Mouse (Mus musculus): ENCODE data around the gene Nrg3. TPM values are rescaled to one million over a fixed set of nuclear protein-coding genes. Genes with fewer than 3 reads are reported as not detected.
"Not testable (repeated sequence)": the region's sequence is repeated elsewhere in the genome, so short reads cannot be mapped to it uniquely, and the experiment has no call there.

Nrg3 gene
- total RNA-seq, 1 experiment from 2014 or later = 6.1 TPM

DNA sequence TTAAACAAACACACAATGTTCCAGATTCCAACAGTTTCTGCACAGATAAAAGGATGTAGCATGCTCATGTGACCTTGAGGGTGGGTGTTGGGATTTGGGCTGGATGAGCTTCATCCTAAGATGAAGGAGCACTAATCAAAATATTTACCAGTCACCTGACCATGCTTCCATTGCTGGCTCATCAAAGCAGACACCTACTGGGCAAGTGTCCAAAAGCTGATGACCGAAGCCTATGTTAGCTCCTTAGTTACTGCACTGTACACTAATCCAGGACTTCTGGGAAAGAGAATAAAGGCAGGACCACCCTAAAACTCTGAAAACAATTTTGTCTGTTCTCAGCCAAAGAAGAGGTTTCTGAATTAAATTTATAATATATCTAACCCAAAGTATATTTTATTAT, 261.4 kb downstream of the Nrg3 start:
- DNase-seq = no peak

DNA sequence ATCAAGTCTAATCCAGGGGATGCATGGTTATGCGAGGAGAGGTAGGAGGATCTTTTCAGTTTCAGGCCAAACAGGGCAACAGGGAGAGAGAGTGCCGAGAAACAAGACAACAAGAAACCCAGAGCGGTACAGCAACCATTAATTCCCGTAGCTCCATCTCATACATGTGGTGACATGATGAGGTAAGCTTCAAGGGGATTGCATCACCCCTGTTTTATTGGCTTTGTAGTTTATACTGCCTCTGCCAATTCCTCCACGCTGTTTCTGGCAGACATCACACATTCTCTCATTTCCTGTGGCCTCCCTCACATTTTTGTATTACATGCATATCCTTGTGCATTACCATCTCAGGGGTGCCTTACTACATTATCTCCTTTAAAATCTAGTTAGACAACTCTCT, 280.9 kb downstream of the Nrg3 start:
- no peak for DNase-seq

DNA sequence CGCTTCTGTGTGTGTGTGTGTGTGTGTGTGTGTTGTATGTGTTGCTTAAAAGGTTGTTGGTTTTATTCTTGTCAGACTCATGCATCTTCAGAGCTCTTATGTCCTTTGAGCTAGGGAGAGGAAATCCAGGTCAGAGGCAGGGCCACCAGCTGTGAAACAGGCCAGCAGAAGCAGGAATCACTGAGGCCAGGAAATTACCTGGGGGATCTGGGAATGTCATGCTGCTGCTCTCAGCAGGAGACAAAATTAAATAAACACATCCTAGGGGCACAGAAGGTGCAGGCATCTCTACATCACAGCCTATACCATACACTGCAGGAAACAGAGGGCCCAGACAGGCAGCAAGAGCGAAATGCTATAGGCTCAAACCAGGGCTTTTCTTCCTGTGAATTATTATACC, 299.2 kb downstream of the Nrg3 start:
- no peak for DNase-seq

DNA sequence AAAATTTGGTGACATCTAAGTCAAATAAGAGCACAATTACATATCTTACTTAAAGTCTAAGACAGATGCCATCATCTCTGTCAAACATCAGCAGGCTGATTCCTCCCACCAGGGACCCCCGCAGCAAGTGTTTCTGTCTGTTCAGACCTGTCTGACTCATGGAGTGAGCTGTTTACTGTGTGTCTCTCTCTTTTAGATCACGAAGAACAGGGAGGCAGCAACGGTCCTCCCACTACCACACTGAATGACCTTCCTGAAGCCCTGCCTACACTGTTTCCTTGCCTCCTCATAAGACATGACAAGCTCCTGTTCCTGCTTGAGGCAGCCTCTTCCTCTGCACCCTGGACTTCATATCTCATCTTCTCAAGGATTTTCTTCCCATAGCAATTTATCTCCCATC, 312.7 kb downstream of the Nrg3 start:
- no peak for DNase-seq

DNA sequence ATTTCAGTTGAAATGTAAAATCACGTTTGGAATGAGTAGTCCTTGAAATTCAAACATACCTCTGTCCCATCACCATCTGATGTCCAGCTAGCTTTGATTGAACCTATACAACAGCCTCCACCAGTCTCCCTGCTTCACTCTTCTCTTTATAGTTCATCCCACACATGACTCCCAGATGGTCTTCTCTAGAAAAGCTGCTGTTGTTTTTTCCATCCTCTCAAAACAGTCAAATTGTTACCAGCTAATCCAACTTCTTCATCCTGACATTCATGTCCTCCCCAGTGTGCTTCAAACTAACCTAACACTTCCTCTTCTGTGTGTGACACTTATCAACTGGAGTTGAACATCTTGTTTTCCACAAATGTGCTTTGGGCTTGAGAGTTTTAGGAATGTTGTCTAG, 317.4 kb downstream of the Nrg3 start:
- no peak for DNase-seq

DNA sequence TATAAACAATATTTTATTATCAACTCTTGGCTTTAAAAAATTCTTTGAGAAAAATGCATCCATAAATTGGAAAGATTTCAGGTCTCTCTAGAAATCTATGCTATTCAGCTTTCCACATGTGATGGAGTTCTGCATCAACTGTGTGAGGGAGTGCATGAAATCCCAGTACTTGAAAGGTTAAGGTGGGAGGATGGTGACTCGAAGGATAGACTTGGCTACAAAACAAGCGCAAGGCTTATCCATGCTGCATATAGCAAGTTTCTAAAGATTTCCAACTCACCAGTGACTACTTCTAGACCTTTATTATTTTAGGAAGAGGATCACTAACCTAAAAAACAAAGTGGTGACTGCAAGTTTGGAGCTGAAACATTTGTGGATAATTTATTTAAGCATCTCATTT, 343.1 kb downstream of the Nrg3 start:
- DNase-seq = no peak

DNA sequence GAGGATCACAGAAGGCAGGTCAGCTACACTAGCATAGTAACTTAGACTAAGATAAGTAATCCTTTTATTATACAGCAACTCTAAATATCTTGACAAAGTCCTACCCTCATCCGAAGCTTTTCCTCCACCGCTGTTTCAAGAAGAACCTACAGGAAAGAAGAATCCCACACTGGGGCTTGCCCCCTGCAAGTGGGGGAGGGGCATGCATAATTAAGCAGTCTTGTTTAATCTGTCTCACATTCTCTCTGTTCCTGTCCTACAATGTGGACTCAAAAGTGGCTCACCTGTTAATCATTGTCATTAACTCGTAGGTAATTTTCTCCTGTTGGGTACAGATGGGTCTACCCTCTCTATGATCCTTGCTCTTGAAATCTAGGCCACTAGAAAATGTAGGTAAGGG, 354.9 kb downstream of the Nrg3 start:
- no peak for DNase-seq

DNA sequence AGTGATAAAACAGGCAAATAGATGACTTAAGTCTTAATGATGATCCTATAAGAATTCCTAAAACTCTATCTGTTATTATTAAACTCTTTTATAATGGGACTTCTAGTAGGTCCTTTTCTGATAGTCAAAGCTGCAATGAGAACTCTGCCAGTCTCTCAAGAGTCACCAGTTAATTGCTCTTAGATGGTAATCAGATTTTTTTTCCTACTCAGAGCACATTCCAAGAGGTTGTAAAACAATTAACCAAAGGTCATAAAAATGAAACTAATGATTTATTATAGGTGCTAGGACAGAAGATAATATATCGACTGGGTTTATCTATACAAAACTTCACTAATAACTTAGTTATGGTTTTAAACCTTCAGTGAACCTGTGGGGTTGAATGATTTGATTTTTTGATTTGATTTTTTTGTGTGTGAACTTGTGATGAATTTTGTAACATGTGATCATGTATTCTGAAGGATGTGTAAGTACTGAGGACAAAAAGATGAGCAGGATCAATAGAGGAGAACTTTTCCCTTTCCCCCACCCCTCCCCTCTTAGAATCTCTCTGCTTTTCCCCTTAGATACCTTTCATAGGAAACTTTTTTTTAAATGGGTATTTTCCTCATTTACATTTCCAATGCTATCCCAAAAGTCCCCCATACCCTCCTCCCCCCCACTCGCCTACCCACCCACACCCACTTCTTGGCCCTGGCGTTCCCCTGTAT, 356.2 kb downstream of the Nrg3 start:
- DNase-seq = not testable (repeated sequence)

DNA sequence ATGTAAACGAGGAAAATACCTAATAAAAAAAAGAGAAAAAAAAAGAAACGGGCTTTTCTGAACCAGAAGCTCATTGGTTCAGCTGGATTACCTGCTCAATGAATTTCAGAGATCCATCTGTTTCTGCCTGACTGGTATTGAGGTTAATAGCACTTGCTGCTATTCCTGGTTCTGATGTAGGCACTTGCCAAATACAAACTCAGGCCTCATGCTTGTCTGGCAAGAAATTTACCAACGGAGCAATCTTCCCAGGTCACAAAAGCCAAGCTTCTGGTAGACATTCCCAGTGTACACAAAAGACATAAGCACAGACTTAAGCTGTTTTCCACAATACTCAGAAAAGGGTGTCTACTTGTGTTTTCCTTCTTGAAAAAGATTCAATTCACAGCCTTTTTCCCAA, 363.3 kb downstream of the Nrg3 start:
- no peak for DNase-seq

DNA sequence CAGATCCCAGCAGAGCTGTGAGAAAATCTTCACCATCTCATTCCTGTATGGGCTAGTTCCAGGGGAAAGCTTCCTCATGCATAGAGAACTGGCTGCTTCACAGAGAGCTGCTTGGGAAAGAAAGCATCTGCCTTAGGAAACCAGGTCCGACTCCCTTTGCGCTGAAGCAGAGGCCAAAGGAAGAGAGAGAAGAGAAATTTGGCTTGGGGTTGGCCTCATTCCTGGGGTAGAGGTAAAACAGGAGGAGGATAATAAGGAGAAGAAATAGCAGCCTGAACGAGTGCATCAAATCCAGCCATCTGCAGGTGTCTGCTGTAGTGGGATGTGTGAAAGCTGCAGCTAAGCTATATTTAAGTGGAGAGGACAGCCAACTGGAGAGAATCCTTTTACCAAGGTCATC, 366.1 kb downstream of the Nrg3 start:
- DNase-seq = no peak

DNA sequence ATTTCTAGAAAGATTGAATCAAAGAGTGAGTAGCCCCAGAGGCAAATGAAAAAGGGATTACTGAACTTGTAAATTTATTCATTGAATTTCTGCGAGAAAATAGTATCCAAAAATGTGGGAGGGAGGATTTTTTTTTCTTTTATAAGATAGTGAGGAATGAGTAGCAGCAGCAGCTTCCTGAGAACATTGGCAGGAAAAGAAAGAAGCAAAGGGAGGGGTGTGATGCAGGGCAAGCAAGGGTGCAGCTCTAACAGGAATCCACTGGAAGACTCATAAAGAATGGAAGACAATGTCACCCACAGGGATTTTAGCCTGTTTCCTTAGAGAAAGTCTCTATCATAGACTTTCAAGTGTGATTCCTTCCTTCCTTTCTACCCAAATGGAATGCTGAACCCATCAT, 377.7 kb downstream of the Nrg3 start:
- no peak for DNase-seq

DNA sequence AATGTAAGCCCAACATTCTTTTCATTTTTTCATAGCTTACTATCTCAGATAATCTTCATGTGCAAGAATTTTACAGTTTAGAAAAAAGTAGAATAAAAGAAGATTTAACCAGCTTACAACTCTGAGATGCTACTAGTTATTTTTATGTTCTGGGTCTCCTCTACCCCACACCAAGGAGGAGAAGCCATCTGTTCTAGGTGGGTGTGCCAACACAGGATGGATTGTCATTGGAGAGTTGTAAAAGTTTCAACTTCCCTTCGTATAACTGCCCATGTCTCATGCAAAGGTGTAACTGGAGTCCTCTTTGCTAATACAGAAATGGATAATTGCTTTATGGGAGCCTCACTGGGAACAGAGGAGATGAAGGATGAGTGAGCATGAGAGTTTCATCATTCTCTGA, 393.4 kb downstream of the Nrg3 start:
- no peak for DNase-seq

DNA sequence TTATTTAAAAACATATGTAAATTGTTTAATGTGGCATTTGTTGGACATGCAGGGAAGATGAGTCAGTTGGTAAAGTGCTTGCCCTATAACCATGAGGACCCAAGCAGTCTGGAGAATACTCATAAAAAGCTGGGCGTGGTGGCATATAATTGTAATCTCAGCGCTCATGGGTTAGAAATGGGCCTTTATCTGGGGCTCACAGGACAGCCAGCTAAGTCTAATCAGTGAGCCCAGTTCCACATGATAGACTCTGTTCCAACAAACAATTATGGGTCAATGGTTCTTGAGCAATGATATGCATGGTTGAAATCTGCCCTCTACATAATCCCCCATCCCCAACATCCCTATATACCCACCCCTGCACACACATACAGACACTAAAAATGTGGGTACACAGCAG, 421.3 kb downstream of the Nrg3 start:
- no peak for DNase-seq

DNA sequence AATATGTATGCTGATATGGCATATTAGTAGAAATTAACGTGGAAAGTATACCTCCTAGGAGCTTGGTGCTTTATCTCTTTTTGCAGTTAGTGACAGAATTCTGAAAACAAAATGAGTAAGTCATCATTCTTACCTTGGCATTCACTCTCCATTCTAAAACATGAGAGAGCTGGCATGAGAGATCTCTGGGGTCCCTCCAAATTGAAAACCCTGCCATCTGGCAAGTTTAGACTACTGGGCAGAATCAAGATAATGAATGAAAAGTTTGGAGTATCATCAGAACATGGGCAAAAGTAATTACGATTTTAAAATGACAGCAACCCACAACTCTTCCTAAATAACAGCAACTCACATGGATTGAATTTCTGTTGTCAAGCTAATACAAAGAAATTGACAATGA, 423.9 kb downstream of the Nrg3 start:
- no peak for DNase-seq

DNA sequence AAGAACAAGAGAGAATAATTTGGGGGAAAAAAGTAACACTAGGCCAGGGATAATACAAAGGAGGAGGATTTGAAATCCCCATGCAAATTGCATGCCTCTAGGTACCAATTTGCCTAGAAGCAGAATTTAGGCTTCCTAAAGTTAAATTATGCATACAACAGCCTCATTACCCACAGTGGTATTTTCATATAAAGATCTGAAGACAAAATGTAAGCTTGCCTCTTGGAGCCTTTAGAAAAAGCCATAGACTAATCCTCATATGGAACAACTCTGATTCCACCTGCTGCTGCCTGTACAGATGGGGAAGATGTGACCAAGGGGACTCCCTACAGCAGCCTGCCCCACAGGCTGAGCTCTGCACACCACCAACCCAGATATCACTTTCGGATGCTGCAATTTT, 428.6 kb downstream of the Nrg3 start:
- no peak for DNase-seq

DNA sequence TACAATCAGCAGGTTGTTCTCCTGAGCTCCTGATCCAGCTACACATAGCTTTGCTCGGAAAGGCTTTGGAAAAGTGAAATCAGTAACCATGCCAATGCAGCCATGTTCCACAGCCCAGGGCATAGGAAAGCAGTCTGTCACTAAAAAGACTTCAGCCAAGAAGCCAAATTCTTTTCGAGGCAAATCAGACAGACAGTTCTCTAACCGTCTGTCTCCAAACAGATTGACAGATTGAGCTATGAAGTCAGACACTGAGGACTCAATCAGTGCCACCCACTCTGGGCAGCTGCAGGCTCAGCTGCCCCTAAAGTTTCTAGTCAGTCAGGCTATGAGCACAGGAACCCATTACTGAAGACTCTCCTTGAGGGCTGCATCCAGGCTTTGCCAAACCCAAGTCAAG, 429.1 kb downstream of the Nrg3 start:
- DNase-seq = no peak

DNA sequence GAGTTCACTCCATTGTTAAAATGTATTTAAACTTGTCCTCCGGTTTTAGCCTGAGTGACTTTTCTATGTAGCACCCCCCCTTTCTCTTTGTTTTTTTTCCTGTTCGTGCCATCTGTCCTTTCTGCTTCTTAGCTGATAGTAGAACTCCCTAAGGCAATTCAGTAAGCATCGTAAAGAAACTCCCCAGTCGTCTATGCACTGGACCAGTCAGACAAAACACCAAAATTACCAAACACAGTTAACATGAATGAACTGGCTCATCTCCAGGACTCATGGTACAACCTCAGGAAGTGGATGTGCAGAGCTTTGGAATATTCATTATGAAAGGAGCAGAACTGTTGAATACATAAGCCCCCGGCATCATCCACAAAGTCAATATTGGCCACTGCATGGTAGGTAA, 429.5 kb downstream of the Nrg3 start:
- no peak for DNase-seq

DNA sequence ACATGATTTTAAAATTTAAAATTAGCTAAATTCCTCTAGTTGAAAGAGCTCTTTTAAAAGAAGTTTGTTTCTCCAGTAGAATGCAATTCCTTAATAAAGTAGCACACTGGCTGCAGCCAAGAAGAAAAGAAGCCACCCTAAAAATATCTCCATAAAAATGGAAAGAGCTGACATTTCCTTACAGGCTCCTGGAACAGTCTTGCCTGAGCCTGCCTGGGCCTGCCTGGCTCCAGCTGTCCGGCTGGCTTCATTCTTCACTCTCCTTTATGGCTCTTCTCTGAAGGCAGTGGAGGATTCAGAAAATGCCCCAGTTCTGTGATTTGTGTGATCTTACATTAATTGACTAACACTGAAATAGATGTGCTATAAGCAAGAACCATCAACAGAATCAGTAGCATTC, 433.8 kb downstream of the Nrg3 start:
- no peak for DNase-seq

DNA sequence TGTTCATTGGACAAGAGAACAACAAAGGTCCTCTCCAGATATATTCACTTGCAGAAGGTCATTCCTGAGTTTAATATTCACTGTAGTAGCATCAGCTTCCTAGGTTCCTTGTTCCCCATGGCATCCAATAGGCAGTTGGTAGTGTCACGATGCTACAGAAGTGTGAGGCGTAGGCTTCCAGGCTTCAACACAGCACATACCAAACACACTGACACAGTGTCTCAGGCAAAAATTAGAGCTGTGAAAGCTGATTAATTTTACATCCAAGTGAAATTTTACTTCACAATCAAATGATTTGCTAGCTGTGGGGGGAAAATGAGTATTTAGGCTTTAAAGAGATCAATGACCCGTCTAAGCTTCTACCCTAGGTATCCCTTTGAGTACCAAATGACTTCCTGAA, 438.4 kb downstream of the Nrg3 start:
- DNase-seq = no peak

DNA sequence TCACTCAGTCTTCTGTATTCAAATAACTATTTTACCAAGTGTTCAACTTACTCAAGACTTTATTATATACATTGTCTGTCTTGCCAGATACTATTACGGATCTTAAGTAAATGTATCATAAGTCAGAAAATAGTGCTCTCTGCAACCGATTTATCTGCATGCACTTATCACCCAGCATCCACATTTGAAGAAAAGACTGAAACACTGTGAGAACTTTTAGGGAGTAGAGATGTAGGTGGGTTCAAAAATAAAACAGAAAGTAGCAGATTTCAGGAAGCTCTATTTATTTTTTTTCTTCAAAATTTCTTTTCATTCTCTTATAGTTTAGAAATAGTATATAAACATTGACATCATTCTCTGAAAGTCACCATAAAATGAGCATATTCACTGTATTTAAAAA, 449.8 kb downstream of the Nrg3 start:
- DNase-seq = no peak

DNA sequence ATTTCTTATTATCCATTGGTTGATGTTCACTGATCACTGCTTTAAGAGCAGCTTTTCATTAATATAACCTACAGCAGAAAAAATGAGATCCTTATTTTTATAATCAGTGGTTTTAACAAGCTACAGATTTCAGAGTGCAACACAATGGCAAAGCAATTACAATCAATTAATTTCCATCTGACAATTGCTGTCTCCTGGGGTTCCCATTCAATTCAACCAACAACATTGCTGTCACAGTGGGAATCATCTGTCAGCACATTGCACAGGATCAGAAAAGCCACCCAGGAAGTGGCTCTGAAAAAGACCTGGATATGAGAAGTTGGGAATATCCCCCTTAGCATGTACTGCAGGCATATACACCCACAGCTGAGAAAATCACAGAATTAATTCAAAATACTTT, 458.8 kb downstream of the Nrg3 start:
- no peak for DNase-seq

DNA sequence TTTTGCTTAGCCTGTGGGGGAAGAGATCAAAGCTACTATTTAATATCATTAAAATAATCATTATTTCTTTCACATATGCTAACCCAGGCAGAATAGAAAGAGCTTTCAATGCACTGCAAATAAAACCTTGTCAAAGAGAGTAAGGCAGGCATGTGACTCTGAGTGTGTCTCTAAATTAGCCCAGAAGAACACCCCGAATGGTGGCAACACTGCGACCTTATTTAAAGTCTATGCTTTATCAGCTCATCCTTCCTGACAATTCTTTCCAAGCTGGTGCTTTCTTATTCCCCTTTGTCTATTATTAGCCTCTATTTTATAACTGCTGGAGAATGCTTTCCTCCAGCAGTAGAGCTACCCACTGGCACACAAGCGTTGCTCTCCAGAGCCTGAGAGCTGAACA, 475.0 kb downstream of the Nrg3 start:
- DNase-seq = no peak

DNA sequence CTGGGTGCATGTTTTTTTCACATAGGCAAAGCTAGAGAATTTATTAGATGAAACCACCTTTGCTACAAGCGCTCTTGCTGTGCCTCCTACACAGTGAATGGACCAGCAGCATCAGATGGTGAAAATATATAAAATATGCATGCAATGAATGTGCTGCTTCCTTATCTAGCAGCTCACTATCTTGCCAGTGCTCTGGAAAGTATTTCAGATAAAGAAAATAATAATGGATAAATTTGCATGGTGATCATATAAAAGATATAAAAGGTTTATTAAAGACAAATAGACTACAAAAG, 480.4 kb downstream of the Nrg3 start:
- no peak for DNase-seq

DNA sequence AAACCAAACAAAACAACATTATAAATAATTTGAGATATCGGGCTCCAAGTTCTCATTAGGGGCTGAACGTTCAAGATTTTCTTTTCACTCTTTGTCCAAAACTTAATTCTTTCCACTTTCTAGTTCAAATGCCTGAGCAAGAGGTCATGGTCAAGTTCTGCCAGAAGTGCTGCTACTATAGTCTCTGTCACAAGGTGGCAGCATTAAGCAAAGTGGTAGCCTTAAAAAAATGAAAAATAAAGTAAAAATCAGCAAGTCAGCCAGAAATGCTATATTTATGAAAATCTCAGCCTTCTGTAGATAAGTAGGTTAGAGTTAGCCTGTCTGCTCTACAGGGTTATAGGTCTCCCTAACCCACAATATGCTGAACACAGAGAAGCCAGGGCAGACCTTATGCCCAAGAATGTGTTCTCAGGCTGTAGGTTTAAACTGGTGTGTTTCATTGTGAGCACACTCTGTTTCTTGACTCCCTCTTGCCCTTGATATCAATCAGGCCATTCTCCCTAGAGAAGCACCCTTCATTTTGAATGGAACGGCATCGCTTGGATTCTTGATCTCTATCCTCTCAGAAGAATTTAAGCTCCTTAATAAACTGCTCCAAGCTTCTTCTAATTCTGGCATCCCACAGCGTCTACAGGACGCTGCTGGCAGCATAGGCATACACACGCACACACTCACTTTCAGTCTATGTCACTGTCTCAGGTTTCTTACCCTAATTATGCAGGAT, 480.9 kb downstream of the Nrg3 start:
- DNase-seq = no peak

DNA sequence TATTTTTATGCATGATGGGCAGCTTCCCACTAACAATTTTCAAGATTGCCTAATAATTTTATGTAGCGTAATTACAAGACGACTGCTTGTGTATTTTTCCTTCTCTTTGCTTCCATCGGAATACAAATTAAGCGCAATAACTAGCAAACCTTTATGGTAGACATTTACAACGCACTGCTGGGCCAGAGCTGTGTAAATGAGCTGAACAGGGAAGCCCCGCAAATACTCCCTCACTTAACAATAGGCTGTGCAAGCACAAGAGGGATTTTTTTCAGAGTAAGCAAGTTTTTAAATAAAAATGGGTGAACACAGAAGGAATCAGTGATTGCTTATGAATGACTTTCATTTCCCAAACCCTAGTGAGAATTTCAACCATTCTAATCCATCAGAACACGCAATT, 513.5 kb downstream of the Nrg3 start:
- DNase-seq = no peak
